Mouse (Mus musculus) Muller cell, postnatal 12 days (primary cell): ENCODE measurements around the gene Slc25a30.
A peak's percentile ranks its signal among the peaks of the same experiment; 100 is the strongest.

ENCODE experiments used
- DNase-seq: peaks from one replicate; pipeline ENCODE4 v3.0.0-alpha.2; 2015; ENCODE audit errors: inconsistent ontology term

Slc25a30 gene

DNA sequence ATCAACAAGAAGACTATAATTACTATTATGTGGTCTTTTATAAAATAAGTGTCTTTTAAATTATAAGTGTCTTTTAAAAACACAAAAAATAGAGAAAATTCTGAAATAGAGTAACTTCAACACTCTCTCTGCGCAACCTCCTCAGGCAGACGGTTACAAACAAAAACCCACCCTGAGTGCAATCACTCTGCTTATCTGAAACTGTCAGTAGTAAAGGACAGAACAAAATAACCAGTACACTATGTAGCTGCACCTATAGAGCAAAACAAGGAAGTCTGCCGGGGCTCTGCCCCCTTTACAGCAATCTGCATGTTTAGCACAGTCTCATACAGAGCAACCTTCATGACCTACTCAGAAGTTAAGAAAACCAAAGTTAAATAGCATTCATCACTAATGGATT lies 44.9 kb downstream of the Slc25a30 start:
- DNase-seq: no peak

DNA sequence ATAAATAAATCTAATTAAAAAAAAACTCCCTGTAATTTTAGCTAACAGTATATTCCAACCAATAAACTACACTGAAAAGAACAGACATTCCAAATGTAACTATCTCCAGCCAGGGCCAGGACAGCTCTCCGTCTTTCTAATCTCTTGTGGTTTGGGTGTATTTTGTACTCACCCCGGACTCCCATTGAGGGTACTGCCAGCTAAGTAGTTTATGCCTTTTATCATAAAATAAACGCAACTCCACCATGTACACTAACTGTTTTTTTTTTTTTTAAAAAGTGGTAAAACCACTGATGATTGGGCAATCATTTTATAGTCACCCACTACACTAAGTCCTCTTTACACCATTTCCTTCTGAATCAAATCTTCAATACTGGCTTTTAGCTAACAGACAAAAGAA lies 51.2 kb downstream of the Slc25a30 start:
- no peak for DNase-seq

DNA sequence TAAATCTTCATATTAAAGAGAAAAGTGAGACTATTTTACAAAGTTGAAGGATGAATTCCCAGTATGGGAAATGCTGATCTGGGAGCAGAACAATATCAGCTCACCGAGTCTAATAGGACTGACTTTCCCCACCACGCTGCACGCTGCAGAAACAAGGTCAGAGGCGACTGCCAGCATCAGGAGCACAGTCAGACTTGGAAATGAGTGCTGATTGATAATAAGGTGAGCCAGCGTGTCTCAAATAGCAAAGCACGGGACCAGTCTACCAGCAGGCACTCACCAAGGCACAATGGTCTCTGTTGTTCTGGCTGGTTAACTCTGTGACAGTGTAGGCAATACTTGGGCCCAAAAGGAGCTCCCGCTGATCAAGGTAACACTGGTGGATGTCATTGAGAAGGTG lies 54.2 kb downstream of the Slc25a30 start:
- no peak for DNase-seq

DNA sequence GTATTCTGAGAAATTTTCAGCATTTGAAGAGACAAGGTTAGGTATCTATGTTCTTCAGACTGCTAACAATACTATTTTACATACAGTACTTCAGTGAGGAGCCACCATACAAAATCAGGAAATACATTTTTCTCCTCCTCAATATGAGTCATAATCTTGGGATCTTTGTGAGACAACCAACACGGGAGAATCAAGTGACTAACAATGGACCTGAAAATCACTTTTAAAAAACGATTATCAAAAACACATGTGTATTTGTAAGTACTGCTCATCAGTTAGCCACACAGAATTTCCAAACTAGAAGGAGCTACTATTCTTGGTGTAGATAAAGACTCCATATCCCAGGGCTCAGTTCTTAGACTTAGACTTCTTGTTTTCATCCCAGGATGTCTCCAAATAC lies 55.5 kb downstream of the Slc25a30 start:
- DNase-seq: no peak

DNA sequence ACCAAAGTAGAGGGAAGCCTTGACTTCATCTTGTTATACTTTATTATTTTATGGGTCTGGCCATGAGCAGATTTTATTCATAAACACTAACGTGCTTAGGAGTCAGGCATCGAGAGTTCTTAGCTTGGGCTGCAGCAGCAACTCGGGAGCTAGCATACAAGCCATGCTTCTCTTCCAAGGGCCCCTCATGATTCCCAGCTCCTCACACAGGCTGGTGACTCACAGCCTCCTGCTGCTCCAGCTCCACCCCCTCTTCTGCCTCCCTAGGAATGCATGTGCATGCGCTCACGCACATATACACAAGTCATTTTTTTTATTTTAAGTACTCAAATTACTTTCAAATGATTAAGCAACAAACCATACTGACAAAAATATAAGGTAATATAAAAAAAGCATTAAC lies 58.7 kb downstream of the Slc25a30 start:
- DNase-seq: no peak

DNA sequence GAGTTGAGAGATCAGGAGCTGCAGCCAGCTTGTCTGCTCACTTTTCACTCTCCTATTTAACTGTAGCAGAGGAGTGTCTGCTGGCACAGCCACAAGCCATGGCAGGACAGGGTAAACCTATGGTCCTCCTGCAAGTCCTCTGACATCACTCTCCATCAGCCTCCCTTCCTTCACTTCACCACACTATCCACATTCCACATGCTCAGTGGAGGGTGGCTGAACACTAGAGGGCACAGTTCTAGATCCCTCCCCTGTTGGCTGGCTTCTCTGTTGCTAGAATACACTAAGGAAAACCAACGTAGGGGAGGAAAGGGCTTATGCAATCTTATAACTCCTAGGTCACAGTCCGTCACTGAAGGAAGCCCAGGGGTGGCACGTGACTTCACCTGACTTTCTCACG lies 59.8 kb downstream of the Slc25a30 start:
- peak; percentile 42 for DNase-seq

DNA sequence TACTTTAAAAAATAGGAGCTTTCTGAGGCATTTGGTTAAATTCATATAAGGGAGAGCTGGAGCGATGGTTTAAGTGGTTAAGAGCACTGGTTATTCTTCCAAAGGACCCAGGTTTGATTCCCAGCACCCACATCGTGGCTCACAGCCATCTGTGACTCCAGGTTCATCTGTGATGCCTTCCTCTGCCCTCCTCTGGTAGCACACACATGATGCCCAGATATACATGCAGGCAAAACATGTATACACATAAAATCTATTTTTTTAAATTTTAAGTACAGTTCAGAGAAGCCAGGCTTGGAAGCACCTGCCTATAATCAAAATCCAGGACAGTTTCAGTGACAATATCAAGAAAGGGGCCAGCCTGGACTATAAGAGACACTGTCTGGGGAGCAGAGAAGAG lies 64.0 kb downstream of the Slc25a30 start:
- DNase-seq: no peak

DNA sequence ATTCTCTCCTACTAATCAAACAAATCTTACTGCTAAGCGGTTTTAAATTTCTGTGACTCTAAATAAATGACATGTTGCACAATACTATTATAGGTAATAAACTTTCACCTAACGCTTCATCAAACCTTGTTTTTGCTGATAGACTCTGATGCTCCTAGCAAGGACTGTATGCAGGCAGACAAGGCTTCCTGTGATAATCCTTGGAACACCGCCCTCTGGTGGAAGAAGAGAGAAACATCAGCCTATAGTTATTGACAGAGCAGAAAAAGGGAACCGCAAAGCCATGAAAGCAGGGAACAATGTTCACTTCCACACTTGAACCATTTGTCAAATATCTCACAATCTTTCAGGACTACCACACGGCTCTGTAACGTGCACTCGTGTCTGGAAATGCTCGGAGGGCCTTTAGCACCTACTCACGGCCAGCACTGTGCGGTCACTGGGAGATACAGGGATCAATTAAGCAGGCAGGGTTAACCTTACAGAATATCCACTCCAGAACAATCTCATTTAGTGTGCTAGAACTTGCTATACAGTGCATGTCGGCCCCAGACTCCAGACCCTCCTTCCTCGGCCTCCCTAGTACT lies 64.8 kb downstream of the Slc25a30 start:
- DNase-seq: peak; percentile 32

DNA sequence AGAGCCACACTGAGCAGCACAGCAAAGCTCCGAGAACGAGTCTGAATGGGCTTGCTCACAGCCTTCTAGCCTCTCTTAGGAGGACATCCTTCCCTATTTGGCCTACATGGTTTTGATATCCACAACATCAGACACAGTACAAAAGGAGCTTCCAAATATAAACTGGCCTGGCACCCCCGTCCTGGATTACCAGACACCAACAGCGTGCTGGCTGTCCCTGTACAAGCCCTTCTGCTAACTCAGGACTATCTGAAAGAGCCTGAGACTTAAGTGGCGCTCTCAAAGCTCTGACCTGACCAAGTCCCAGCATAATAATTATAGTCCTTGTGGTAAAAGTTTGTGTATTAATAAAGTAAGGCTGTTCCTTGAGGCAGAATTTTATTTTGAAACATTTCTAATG lies 66.7 kb downstream of the Slc25a30 start:
- no peak for DNase-seq

DNA sequence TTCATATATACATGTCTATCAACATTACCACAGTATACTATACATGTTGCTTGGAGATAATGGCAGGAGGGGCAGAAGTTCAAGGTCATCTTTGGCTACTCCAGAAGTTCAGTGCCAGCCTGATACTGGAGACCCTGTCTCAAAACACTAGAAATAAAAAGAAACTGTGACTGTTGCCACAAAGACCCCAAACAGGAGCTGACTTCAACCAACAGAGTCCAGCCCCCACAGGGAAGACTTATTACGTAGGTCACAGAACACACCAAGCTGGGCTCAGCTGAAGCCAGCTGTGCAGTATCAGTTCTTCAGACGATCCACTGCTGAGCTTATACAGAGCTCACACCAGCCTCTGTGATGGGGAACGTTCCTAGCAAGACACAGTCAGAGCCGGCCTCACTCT lies 70.4 kb downstream of the Slc25a30 start:
- no peak for DNase-seq

DNA sequence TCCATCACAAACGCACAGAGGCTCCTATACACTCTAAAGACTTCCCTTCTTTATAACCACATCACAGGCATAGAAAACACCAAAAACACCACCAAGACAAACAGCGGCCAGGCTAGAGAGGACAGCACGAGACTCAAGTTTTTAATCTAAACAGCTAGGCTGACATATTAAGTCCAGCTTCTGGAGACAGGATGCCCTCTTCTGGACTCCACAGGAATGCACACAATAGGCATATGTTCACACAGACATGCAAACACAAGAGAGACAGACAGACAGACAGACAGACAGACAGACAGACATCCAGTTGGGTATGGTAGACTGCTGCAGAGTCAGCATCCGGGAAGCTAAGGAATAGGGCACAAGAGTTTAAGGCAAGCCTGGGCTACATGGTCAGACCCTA lies 73.2 kb downstream of the Slc25a30 start:
- DNase-seq: no peak

DNA sequence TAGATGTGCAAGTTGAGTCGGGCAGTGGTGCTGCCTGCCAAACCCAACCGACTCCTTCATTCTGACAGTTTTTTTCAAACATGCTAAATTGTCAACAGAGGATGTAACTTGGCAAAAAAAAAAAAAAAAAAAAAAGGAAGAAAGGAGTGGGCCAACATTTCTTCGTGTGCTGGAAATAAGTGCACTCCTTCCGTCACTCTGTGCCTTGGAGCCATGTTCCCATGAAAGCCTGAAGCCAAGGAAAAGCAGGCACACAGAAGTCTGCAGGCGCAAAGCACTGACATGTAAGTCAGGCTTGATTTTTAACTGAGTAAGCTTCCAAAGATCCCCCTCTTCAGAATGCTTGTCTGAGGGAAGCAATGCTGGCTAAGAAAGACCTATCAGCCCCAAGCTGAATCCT lies 74.2 kb downstream of the Slc25a30 start:
- no peak for DNase-seq

DNA sequence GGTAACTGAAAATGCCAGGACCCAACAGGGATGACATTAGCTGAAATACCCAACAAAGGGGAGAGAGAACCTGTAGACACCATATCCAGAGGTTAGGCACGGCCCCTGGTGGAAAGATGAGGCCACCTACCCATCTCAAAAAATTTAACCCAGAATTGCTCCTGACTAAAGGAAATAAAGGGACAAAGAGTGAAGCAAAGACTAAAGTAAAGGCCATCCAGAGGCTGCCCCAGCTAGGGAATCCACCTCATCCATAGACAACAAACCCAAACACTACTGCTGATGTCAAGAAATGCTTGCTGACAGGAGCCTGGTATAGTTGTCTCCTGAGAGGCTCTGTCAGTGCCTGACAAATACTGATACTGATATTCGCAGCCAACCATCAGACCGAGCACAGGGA lies 75.1 kb downstream of the Slc25a30 start:
- no peak for DNase-seq
